Mouse (Mus musculus) MEL (cell line): Measurements from ENCODE around the gene March2. TPM values are rescaled to one million over a fixed set of nuclear protein-coding genes. Genes with fewer than 3 reads are reported as not detected.
"Not testable (repeated sequence)": the region's sequence is repeated elsewhere in the genome, so short reads cannot be mapped to it uniquely, and the experiment has no call there.

Experiments
- DNase-seq: peaks from one replicate; pipeline ENCODE4 v3.0.0; 2011; ENCODE audit warnings: low read depth, low spot score
- H3K27ac ChIP-seq: 2 replicates; pipeline ENCODE4 v1.5.1; 2012; ENCODE audit warnings: low read depth, mild to moderate bottlenecking, control low read depth, low read length, moderate library complexity; ENCODE audit not compliant: control insufficient read depth
- H3K27me3 ChIP-seq, 2 experiments: fragments of 150-350 bp in 1 of 2; sonication (generic) in 1 of 2; 2 replicates each; pipeline ENCODE4 v1.6.1; 2012; ENCODE audit warnings: low read length in 2 of 2, mild to moderate bottlenecking in 2 of 2, improper control_type of control experiment in 1 of 2, moderate library complexity in 1 of 2; ENCODE audit not compliant: insufficient read depth in 2 of 2, control insufficient read depth in 1 of 2
- H3K36me3 ChIP-seq, 2 experiments: 2 replicates each; pipeline ENCODE4 v1.6.1; 2012 to 2014; ENCODE audit warnings: low read length in 2 of 2, improper control_type of control experiment in 1 of 2, inconsistent platforms in 1 of 2, mild to moderate bottlenecking in 1 of 2; ENCODE audit not compliant: insufficient read depth in 2 of 2, control insufficient read depth in 1 of 2
- H3K4me1 ChIP-seq, 2 experiments: fragments of 150-350 bp in 1 of 2; sonication (generic) in 1 of 2; 2 replicates each; pipeline ENCODE4 v1.6.1; 2012; ENCODE audit warnings: low read length in 2 of 2, improper control_type of control experiment in 1 of 2, mild to moderate bottlenecking in 1 of 2; ENCODE audit not compliant: insufficient read depth in 2 of 2, control insufficient read depth in 1 of 2
- H3K4me3 ChIP-seq, 2 experiments: fragments of 150-350 bp in 1 of 2; sonication (generic) in 1 of 2; 2 replicates each; pipeline ENCODE4 v1.5.1; 2012; ENCODE audit warnings: low read depth in 2 of 2, low read length in 2 of 2, mild to moderate bottlenecking in 2 of 2, moderate library complexity in 2 of 2, control low read depth in 1 of 2, improper control_type of control experiment in 1 of 2; ENCODE audit not compliant: control insufficient read depth in 1 of 2, insufficient read depth in 1 of 2
- H3K79me2 ChIP-seq: 2 replicates; pipeline ENCODE4 v1.6.1; 2012; ENCODE audit warnings: mild to moderate bottlenecking, low read length, moderate library complexity; ENCODE audit not compliant: control insufficient read depth, poor library complexity, insufficient read depth
- H3K9ac ChIP-seq: 2 replicates; pipeline ENCODE4 v1.6.1; 2012; ENCODE audit warnings: low read depth, mild to moderate bottlenecking, control low read depth, low read length, moderate library complexity; ENCODE audit not compliant: control insufficient read depth, poor library complexity, severe bottlenecking
- H3K9me3 ChIP-seq: fragments of 150-350 bp; sonication (generic); replicated peaks from 2 replicates; pipeline ENCODE4 v1.6.1; 2012; ENCODE audit warnings: mild to moderate bottlenecking, low read length, improper control_type of control experiment, moderate library complexity; ENCODE audit not compliant: insufficient read depth
- CTCF ChIP-seq, 3 experiments: IDR thresholded peaks in 2 of 3; conservative IDR thresholded peaks in 1 of 3; 2 replicates each; pipeline ENCODE4 v1.5.1; 2011 to 2012; ENCODE audit warnings: low read length in 3 of 3, low read depth in 2 of 3, mild to moderate bottlenecking in 2 of 3, improper control_type of control experiment in 1 of 3, inconsistent platforms in 1 of 3, mixed read lengths in 1 of 3, moderate library complexity in 1 of 3; ENCODE audit not compliant: control insufficient read depth in 1 of 3, insufficient read depth in 1 of 3, poor library complexity in 1 of 3, severe bottlenecking in 1 of 3
- GATA1 ChIP-seq: IDR thresholded peaks from 2 replicates; pipeline ENCODE4 v1.6.1; 2011; ENCODE audit warnings: low read depth, low read length, improper control_type of control experiment
- MEF2A ChIP-seq: IDR thresholded peaks from 2 replicates; pipeline ENCODE4 v1.6.1; 2014; ENCODE audit warnings: low read depth, mild to moderate bottlenecking, inconsistent platforms, low read length, improper control_type of control experiment; ENCODE audit not compliant: poor library complexity, insufficient replicate concordance, severe bottlenecking; ENCODE audit errors: extremely low read depth
- MYB ChIP-seq: IDR thresholded peaks from 2 replicates; pipeline ENCODE4 v1.6.1; 2011; ENCODE audit warnings: mild to moderate bottlenecking, low read depth, low read length, improper control_type of control experiment
- NELFE ChIP-seq: IDR thresholded peaks from 2 replicates; pipeline ENCODE4 v1.6.1; 2011; ENCODE audit warnings: low read depth, low read length, improper control_type of control experiment
- POLR2A ChIP-seq, 2 experiments: IDR thresholded peaks; 2 replicates each; pipeline ENCODE4 v1.6.1; 2011 to 2012; ENCODE audit warnings: low read length in 2 of 2, mild to moderate bottlenecking in 2 of 2, control low read depth in 1 of 2, improper control_type of control experiment in 1 of 2, low read depth in 1 of 2, moderate library complexity in 1 of 2; ENCODE audit not compliant: control insufficient read depth in 1 of 2, insufficient read depth in 1 of 2, poor library complexity in 1 of 2
- RAD21 ChIP-seq: IDR thresholded peaks from 2 replicates; pipeline ENCODE4 v1.6.1; 2011; ENCODE audit warnings: mild to moderate bottlenecking, low read depth, low read length, improper control_type of control experiment
- RCOR1 ChIP-seq: IDR thresholded peaks from 2 replicates; pipeline ENCODE4 v1.6.1; 2012; ENCODE audit warnings: low read depth, mild to moderate bottlenecking, inconsistent platforms, low read length, improper control_type of control experiment
- SMC3 ChIP-seq: IDR thresholded peaks from 2 replicates; pipeline ENCODE4 v1.6.1; 2011; ENCODE audit warnings: low read depth, low read length, improper control_type of control experiment
- TCF12 ChIP-seq: IDR thresholded peaks from 2 replicates; pipeline ENCODE4 v1.6.1; 2014; ENCODE audit warnings: low read depth, mild to moderate bottlenecking, inconsistent platforms, low read length, improper control_type of control experiment, moderate library complexity
- USF2 ChIP-seq, 2 experiments: IDR thresholded peaks; 2 replicates each; pipeline ENCODE4 v1.6.1; 2011 to 2012; ENCODE audit warnings: improper control_type of control experiment in 2 of 2, low read length in 2 of 2, borderline replicate concordance in 1 of 2, inconsistent platforms in 1 of 2, low read depth in 1 of 2, mild to moderate bottlenecking in 1 of 2; ENCODE audit not compliant: insufficient read depth in 1 of 2
- polyA plus RNA-seq, 2 experiments: library from polyadenylated mRNA; stranded (reverse) in 1 of 2; unstranded in 1 of 2; fragments of >175 nt in 1 of 2; fragments of >200 nt in 1 of 2; gene quantifications; 2 replicates each; pipeline versions ENCODE4 v1.2.1 to v1.2.4; 2012; ENCODE audit warnings: low replicate concordance in 2 of 2, low read depth in 1 of 2; ENCODE audit not compliant: insufficient read length in 2 of 2, insufficient read depth in 1 of 2, missing spikeins in 1 of 2
- total RNA-seq: library from RNA; depleted of rRNA; stranded (reverse); fragments of 300-350 nt; gene quantifications from 2 replicates; pipeline ENCODE4 v1.2.3, GENCODE M21; 2012

The March2 gene
- total and polyA plus RNA-seq, 3 experiments: 10.9 to 18.8 TPM; not detected in 1

DNA sequence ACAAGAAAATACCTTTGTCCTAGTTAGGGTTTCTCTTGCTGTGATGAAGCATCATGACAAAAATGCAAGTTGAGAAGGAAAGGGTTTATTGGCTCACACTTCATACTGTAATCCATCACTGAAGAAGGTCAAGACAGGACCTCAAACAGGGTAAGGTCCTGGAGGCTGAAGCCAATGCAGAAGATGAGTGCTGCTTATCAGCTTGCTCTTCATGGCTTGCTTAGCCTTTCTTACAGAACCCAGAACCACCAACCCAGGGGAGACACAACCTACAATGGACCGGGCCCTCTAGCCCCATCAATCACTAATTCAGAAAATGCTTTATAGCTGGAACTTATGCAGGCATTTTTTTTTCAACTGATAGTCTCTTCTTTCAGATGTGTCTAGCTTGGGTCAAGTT is 23.9 kb upstream of the March2 start:
- peaks cover 2 to 9% of the 10 kb centered on the region in 2 experiments; a peak in 2 of 4 replicates for H3K4me1 ChIP-seq
- DNase-seq: no peak
- peaks cover 0 to 9% of the 10 kb centered on the region in 2 experiments; a peak in 2 of 4 replicates for H3K36me3 ChIP-seq
- H3K9ac ChIP-seq: no peak overlapping the region
- no peak for TF ChIP-seq MYB
- TF ChIP-seq POLR2A (IDR thresholded peaks at IDR 0.05; ENCODE audit: control insufficient read depth in 1 of 2, insufficient read depth in 1 of 2, low read depth in 1 of 2, low read length in 2 of 2, poor library complexity in 1 of 2): no peak
- TF ChIP-seq TCF12: no peak
- no peak for TF ChIP-seq RCOR1
- no peak for TF ChIP-seq MEF2A
- TF ChIP-seq GATA1: no peak
- no peak for TF ChIP-seq NELFE
- H3K79me2 ChIP-seq: no peaks in the 10 kb centered on the region
- no peak overlapping the region for H3K27ac ChIP-seq
- H3K9me3 ChIP-seq: no peaks in the 10 kb centered on the region
- H3K27me3 ChIP-seq: no peaks in the 10 kb centered on the region
- no peak overlapping the region for H3K4me3 ChIP-seq

DNA sequence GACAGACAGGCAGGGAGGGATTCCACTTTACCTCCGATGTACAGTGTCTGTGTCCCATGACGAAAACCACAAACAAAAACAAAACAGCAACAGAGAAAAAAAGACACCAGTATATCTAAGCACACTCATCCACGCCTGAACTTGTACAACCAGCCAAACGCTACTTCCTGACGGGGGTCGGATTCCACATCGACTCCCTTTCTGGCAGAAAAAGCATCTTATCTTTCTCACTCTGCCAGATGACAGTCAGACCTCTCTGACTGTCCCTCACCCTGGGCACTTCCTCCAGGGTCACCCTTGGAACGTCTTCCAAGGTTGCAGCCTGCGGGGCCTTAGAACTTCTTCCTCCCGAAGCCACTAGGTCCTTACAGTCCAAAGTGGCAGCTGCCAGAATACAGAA is 15.1 kb upstream of the March2 start:
- DNase-seq, H3K4me1 ChIP-seq, H3K4me3 ChIP-seq, H3K79me2 ChIP-seq, H3K36me3 ChIP-seq, H3K27ac ChIP-seq, H3K27me3 ChIP-seq, H3K9ac ChIP-seq, H3K9me3 ChIP-seq: not testable (repeated sequence)

DNA sequence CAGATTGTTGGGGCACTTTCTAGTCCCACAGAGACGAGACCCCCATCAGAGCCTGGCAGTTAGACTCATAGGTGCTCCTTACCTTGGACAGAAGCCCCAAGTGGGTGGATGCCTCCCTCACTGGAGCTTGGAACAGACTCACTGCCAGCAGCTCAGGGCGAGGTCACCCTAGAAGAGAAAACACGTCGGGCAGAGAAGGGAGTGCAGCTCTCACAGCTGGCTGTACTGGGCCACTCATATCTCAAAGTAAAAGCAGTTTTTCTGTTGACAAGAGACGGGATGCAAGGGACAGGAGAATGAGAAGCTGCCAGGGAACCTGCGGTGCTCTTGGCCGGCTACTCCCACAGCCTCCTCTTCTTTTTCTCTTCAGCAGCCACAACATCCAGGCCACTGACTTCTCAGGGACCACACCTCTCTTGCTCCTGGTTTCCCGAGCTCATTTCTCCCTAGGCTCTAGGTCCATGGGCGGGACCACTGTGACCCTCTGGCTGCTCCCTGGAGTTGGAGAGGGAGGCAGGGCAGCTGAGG is 14.2 kb upstream of the March2 start:
- H3K4me1 ChIP-seq, H3K9ac ChIP-seq, DNase-seq, H3K27ac ChIP-seq, H3K36me3 ChIP-seq, H3K79me2 ChIP-seq, H3K27me3 ChIP-seq, H3K9me3 ChIP-seq, H3K4me3 ChIP-seq: not testable (repeated sequence)

DNA sequence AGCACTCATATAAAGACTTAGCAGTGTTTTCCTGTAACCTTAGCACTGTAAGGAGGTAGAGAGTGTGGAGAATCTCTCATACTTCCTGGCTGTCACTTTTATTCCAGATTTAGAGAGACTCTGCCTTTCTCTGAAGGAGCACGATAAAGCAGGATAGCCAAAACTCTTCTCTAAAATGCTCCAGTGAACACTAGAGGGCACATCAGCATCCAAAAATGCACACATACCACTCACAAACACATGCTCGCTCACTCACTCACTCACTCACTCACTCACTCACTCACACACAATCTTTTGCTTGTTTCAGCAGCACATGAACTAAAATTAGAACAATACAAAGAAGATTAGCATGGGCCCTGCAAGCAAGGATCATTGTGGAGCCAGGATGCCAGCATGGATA is 10.7 kb upstream of the March2 start:
- H3K27me3 ChIP-seq: no peaks in the 10 kb centered on the region
- H3K36me3 ChIP-seq: no peaks in the 10 kb centered on the region
- TF ChIP-seq NELFE (no peak), CTCF (IDR thresholded peaks at IDR 0.05 in 2 of 3, conservative IDR thresholded peaks at IDR 0.05 in 1 of 3; ENCODE audit: control insufficient read depth in 1 of 3, insufficient read depth in 1 of 3, low read depth in 2 of 3, low read length in 3 of 3, poor library complexity in 1 of 3, severe bottlenecking in 1 of 3) (peak in 1 of 3 experiments; percentile 34; a peak in 2 of 6 replicates), RAD21 (peak; percentile 21), USF2 (IDR thresholded peaks at IDR 0.05; ENCODE audit: borderline replicate concordance in 1 of 2, insufficient read depth in 1 of 2, low read depth in 1 of 2, low read length in 2 of 2) (no peak), SMC3 (peak; percentile 34)
- DNase-seq: no peak
- no peak overlapping the region for H3K27ac ChIP-seq
- no peaks in the 10 kb centered on the region for H3K79me2 ChIP-seq
- no peak overlapping the region for H3K9ac ChIP-seq
- H3K9me3 ChIP-seq: no peaks in the 10 kb centered on the region
- no peak overlapping the region for H3K4me3 ChIP-seq
- peaks cover 0 to 5% of the 10 kb centered on the region in 2 experiments; a peak in 1 of 4 replicates for H3K4me1 ChIP-seq
